Mouse (Mus musculus): ENCODE results near the gene 3110082I17Rik. TPM values are rescaled to one million over a fixed set of nuclear protein-coding genes. Genes with fewer than 3 reads are reported as not detected.

The 3110082I17Rik gene
- total and polyA plus RNA-seq, 3 experiments = 41.2 to 100.0 (median 46.9) TPM

- Histone ChIP-seq H3K4me3 (replicated peaks in 1 of 3; ENCODE audit: low read depth in 2 of 3, low read length in 2 of 3, poor library complexity in 1 of 3) (peak overlapping the region; percentile 68 to 97 (median 78)), H3K27me3 (replicated peaks) (no peaks in the 10 kb centered on the region), H3K9me3 (replicated peaks; ENCODE audit: low read length) (no peaks in the 10 kb centered on the region), H3K79me2 (replicated peaks; ENCODE audit: control insufficient read depth, extremely low read depth, insufficient read depth, poor library complexity, severe bottlenecking) (peaks cover 47% of the 10 kb centered on the region), H3K4me2 (ENCODE audit: insufficient read depth, low read depth, poor library complexity, severe bottlenecking) (peak overlapping the region; percentile 76), H3K36me3 (replicated peaks in 1 of 2; ENCODE audit: control insufficient read depth in 1 of 2, insufficient read depth in 1 of 2, low read length in 1 of 2) (peaks cover 0 to 5% of the 10 kb centered on the region in 2 experiments), H3K4me1 (ENCODE audit: control insufficient read depth in 1 of 2, insufficient read depth in 2 of 2) (peaks cover 21 to 51% of the 10 kb centered on the region in 2 experiments), H3K27ac (ENCODE audit: insufficient read depth, low read depth) (peak overlapping the region; percentile 76), H3K9ac (ENCODE audit: insufficient read depth, low read depth) (peak overlapping the region; percentile 94)
- peak; percentile 37 for DNase-seq (ENCODE audit: extremely low read depth)
- in situ Hi-C loops (cut with MboI; ENCODE audit: low pct_ligation_motif_present, low pct_unique_long_range_greater_than_20kb, low sequenced_read_pairs) = loop anchor here (5.0 kb wide), 1 partner anchor 43 kb away; no protein-coding TSS in a partner anchor
- 0 out of 2 replicates have a peak, but pooled peaks have one; percentile 48 for TF ChIP-seq ZMIZ1 (IDR thresholded peaks at IDR 0.05; ENCODE audit: low read depth, low read length)
- TF ChIP-seq ELF1 (IDR thresholded peaks at IDR 0.05; ENCODE audit: low read depth, low read length) = no peak
- TF ChIP-seq TBP (conservative IDR thresholded peaks at IDR 0.05; ENCODE audit: low read depth, low read length) = no peak
- TF ChIP-seq MYC (IDR thresholded peaks at IDR 0.05; ENCODE audit: low read depth, low read length) = peak; percentile 76; the same call in 1 of the 2 replicates
- TF ChIP-seq TCF12 (IDR thresholded peaks at IDR 0.05; ENCODE audit: low read depth, low read length) = peak; percentile 7; the same call in 1 of the 2 replicates
- TF ChIP-seq GABPA (IDR thresholded peaks at IDR 0.05; ENCODE audit: insufficient replicate concordance, low read depth, low read length) = no peak
- no peak for TF ChIP-seq ZKSCAN1 (IDR thresholded peaks at IDR 0.05; ENCODE audit: borderline replicate concordance, low read depth, low read length)
- no peak for TF ChIP-seq POLR2A (IDR thresholded peaks at IDR 0.05; ENCODE audit: low read depth, low read length)
- TF ChIP-seq JUND (conservative IDR thresholded peaks at IDR 0.05; ENCODE audit: low read depth, low read length) = peak; percentile 43; the same call in 1 of the 2 replicates
- TF ChIP-seq MAZ (IDR thresholded peaks at IDR 0.05; ENCODE audit: low read depth, low read length) = no peak
- TF ChIP-seq USF2 (conservative IDR thresholded peaks at IDR 0.05; ENCODE audit: low read depth, low read length) = no peak
- TF ChIP-seq CHD2 (IDR thresholded peaks at IDR 0.05; ENCODE audit: low read length) = peak; percentile 68; the same call in 1 of the 2 replicates
- TF ChIP-seq POLR2AphosphoS2 (IDR thresholded peaks at IDR 0.05; ENCODE audit: low read depth, low read length) = no peak
- TF ChIP-seq RAD21 (IDR thresholded peaks at IDR 0.05; ENCODE audit: low read depth, low read length) = no peak
- peak; percentile 59 for TF ChIP-seq JUN (IDR thresholded peaks at IDR 0.05; ENCODE audit: insufficient read depth, low read depth, low read length)
- TF ChIP-seq MXI1 (IDR thresholded peaks at IDR 0.05; ENCODE audit: low read depth, low read length) = peak; percentile 73
- TF ChIP-seq USF1 (IDR thresholded peaks at IDR 0.05; ENCODE audit: low read depth, low read length) = no peak
- peak; percentile 6; the same call in 1 of the 2 replicates for TF ChIP-seq SMC3 (IDR thresholded peaks at IDR 0.05; ENCODE audit: low read depth, low read length)
- no peak; the same call in 1 of the 2 replicates for TF ChIP-seq SIN3A (IDR thresholded peaks at IDR 0.05; ENCODE audit: low read length)
- 0 out of 2 replicates have a peak, but pooled peaks have one; percentile 39 for TF ChIP-seq RCOR1 (conservative IDR thresholded peaks at IDR 0.05; ENCODE audit: low read depth, low read length)
- TF ChIP-seq NRF1 (IDR thresholded peaks at IDR 0.05; ENCODE audit: low read depth, low read length) = no peak
- peak; percentile 47; the same call in 1 of the 2 replicates for TF ChIP-seq MAX (IDR thresholded peaks at IDR 0.05; ENCODE audit: low read length)
- no peak for TF ChIP-seq MAFK (IDR thresholded peaks at IDR 0.05; ENCODE audit: insufficient replicate concordance, low read length)
- TF ChIP-seq KAT2A (IDR thresholded peaks at IDR 0.05; ENCODE audit: insufficient replicate concordance, low read length) = no peak
- TF ChIP-seq UBTF (IDR thresholded peaks at IDR 0.05; ENCODE audit: low read depth, low read length) = peak; percentile 72; the same call in 1 of the 2 replicates
- 0 out of 2 replicates have a peak, but pooled peaks have one; percentile 29 for TF ChIP-seq IRF4 (IDR thresholded peaks at IDR 0.05; ENCODE audit: low read depth, low read length)
- no peak for TF ChIP-seq PAX5 (IDR thresholded peaks at IDR 0.05; ENCODE audit: low read length)
- no peak for TF ChIP-seq ETS1 (conservative IDR thresholded peaks at IDR 0.05; ENCODE audit: low read depth, low read length)
- TF ChIP-seq NELFE (IDR thresholded peaks at IDR 0.05; ENCODE audit: low read depth, low read length) = no peak
- TF ChIP-seq CHD1 (IDR thresholded peaks at IDR 0.05; ENCODE audit: low read depth, low read length) = 0 out of 2 replicates have a peak, but pooled peaks have one; percentile 34
- TF ChIP-seq HCFC1 (IDR thresholded peaks at IDR 0.05; ENCODE audit: low read depth, low read length) = no peak
- TF ChIP-seq ZNF384 (IDR thresholded peaks at IDR 0.05; ENCODE audit: low read depth, low read length) = peak; percentile 23
- peak; percentile 44; the same call in 1 of the 2 replicates for TF ChIP-seq BHLHE40 (IDR thresholded peaks at IDR 0.05; ENCODE audit: low read depth, low read length)
- TF ChIP-seq ZC3H11A (IDR thresholded peaks at IDR 0.05; ENCODE audit: low read depth, low read length) = no peak
- TF ChIP-seq EP300 (IDR thresholded peaks at IDR 0.05; ENCODE audit: low read length) = no peak
- no peak for TF ChIP-seq MEF2A (IDR thresholded peaks at IDR 0.05; ENCODE audit: borderline replicate concordance, low read depth, low read length)
- no peak for TF ChIP-seq CTCF (conservative IDR thresholded peaks at IDR 0.05 in 1 of 2, IDR thresholded peaks at IDR 0.05 in 1 of 2; ENCODE audit: low read depth in 2 of 2, low read length in 2 of 2)
- no peak for TF ChIP-seq E2F4 (IDR thresholded peaks at IDR 0.05; ENCODE audit: insufficient replicate concordance, low read depth, low read length)
- dilution Hi-C loops (cut with MboI; ENCODE audit: extremely low pct_ligation_motif_present, extremely low pct_unique_long_range_greater_than_20kb, low sequenced_read_pairs) = no loop called here
These were observed 135.5 kb downstream of the 3110082I17Rik start for GRCm38 (mm10) chr5:139324691-139325394.

Data from CH12.LX (cell line).